Mouse (Mus musculus) right cerebral cortex, adult 18-20 months (tissue): ENCODE measurements around the gene Vmn1r15.

ENCODE experiments used
- DNase-seq: peaks from one replicate; pipeline ENCODE4 v3.0.0; 2022; ENCODE audit warnings: mixed read lengths

Gene Vmn1r15

DNA sequence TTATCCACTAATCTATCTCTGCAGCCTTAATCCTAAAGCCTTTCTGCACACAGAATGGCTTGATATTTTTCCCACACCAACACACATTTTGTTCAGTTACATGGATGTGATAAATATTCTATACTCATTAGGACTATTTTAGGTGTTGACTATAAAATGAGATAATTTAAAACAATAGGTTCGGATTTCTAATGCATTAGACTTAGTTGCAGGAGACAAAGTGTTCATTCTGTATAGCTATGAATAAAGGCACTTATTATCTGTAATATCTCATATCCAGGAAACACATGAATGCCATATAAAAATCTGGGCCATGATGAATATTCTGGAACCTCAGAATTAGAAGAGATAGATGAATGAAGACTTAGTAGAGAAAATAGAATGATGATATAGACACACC is at the start of gene Vmn1r15:
Gene Vmn1r15, plus strand, starts transcription at position 301 of the 400 bp plus-strand sequence.
- DNase-seq = no peak

- DNase-seq = no peak
These were observed 26.4 kb upstream of the Vmn1r15 start, which contains the start of gene Vmn1r14 for GRCm38 (mm10) chr6:57231386-57231785. TSS of gene Vmn1r14 (plus strand) at chr6:57231686.

GRCm38 (mm10) chr6:57260990-57261389 is 3.2 kb downstream of the Vmn1r15 start:
- no peak for DNase-seq

DNA sequence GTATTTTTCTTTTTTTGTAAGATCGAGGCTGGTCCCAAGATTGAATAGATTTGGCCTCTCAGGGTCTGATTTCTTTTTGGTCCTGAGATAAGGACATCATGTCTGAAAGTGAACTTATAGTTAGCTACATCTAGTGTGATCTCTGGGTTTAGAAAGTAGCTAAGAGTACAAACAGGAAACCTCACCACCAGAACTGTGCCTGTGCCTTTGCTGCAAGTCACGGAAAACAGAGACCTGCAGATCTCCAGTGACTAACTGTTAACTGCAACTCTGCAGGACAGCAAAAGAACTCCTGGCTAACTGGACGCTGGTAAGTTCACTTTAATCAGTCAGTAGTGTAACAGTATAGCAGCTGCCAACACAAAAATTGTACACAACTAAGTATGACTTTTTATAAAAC is 14.1 kb downstream of the Vmn1r15 start:
- DNase-seq = no peak

GRCm38 (mm10) chr6:57272517-57272916 is 14.8 kb downstream of the Vmn1r15 start:
- DNase-seq = no peak

DNA sequence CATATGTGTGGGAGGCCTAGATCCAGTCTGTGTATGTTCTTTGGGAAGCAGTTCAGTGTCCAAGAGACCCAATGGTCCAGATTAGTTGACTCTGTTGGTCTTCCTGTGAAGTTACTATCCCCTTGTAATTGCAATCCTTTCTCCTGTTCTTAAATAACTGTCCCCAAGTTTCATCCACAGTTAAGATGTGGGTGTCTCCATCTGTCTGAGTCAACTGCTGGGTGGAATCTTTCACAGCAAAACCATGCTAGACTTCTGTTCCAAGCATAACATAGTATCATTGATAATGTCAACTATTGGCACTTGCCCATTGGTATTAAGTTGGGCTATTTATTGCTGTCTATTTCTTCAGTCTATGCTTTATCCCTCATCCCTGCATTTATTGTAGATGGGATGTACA is 21.2 kb downstream of the Vmn1r15 start:
- no peak for DNase-seq
